Mouse (Mus musculus): ENCODE results near the gene Nlk. TPM values are rescaled to one million over a fixed set of nuclear protein-coding genes. Genes with fewer than 3 reads are reported as not detected.

The Nlk gene
- total and polyA plus RNA-seq, 2 experiments: 4.8 to 7.5 TPM

- Histone ChIP-seq H3K27ac (replicated peaks; ENCODE audit: insufficient read depth, low read depth, low read length) (no peak overlapping the region), H3K36me3 (ENCODE audit: control insufficient read depth, insufficient read depth, low read length) (peaks cover 3% of the 10 kb centered on the region; the same call in 1 of the 2 replicates), H3K4me3 (ENCODE audit: insufficient read depth, low read depth, low read length) (no peak overlapping the region), H3K9ac (ENCODE audit: low read depth, low read length) (no peak overlapping the region), H3K79me2 (ENCODE audit: control insufficient read depth, insufficient read depth, low read length) (no peaks in the 10 kb centered on the region), H3K27me3 (ENCODE audit: control insufficient read depth, insufficient read depth, low read length) (no peaks in the 10 kb centered on the region), H3K4me1 (ENCODE audit: control insufficient read depth, insufficient read depth, low read length) (peaks cover 4% of the 10 kb centered on the region; the same call in 1 of the 2 replicates)
- 85% methylated on average over 1 of the region's 1 CpGs for WGBS
- no peak for DNase-seq (ENCODE audit: extremely low read depth, low read depth, low spot score)
- TF ChIP-seq CTCF (IDR thresholded peaks at IDR 0.05; ENCODE audit: low read depth, low read length) (no peak), POLR2A (IDR thresholded peaks at IDR 0.05; ENCODE audit: extremely low read depth, insufficient read depth, low read length) (no peak)
Observed at GRCm38 (mm10) chr11:78604826-78605225, 92.3 kb downstream of the Nlk start.

GRCm38 (mm10) chr11:78602781-78603180, 94.4 kb downstream of the Nlk start:
- H3K27ac ChIP-seq (replicated peaks; ENCODE audit: insufficient read depth, low read depth, low read length): no peak overlapping the region
- H3K27me3 ChIP-seq (ENCODE audit: control insufficient read depth, insufficient read depth, low read length): no peaks in the 10 kb centered on the region
- H3K4me1 ChIP-seq (ENCODE audit: control insufficient read depth, insufficient read depth, low read length): peaks cover 4% of the 10 kb centered on the region; the same call in 1 of the 2 replicates
- peaks cover 3% of the 10 kb centered on the region; the same call in 1 of the 2 replicates for H3K36me3 ChIP-seq (ENCODE audit: control insufficient read depth, insufficient read depth, low read length)
- H3K9ac ChIP-seq (ENCODE audit: low read depth, low read length): no peak overlapping the region
- H3K4me3 ChIP-seq (ENCODE audit: insufficient read depth, low read depth, low read length): no peak overlapping the region
- no peak for DNase-seq (ENCODE audit: extremely low read depth, low read depth, low spot score)
- H3K79me2 ChIP-seq (ENCODE audit: control insufficient read depth, insufficient read depth, low read length): no peaks in the 10 kb centered on the region
- WGBS: 93% methylated on average over 3 of the region's 3 CpGs
- TF ChIP-seq POLR2A (IDR thresholded peaks at IDR 0.05; ENCODE audit: extremely low read depth, insufficient read depth, low read length): no peak
- no peak for TF ChIP-seq CTCF (IDR thresholded peaks at IDR 0.05; ENCODE audit: low read depth, low read length)

- no peak for TF ChIP-seq POLR2A (IDR thresholded peaks at IDR 0.05; ENCODE audit: extremely low read depth, insufficient read depth, low read length)
- no peak for TF ChIP-seq CTCF (IDR thresholded peaks at IDR 0.05; ENCODE audit: low read depth, low read length)
- Histone ChIP-seq H3K27ac (replicated peaks; ENCODE audit: insufficient read depth, low read depth, low read length) (no peak overlapping the region), H3K27me3 (ENCODE audit: control insufficient read depth, insufficient read depth, low read length) (no peaks in the 10 kb centered on the region), H3K79me2 (ENCODE audit: control insufficient read depth, insufficient read depth, low read length) (no peaks in the 10 kb centered on the region), H3K4me1 (ENCODE audit: control insufficient read depth, insufficient read depth, low read length) (peaks cover 4% of the 10 kb centered on the region; the same call in 1 of the 2 replicates), H3K36me3 (ENCODE audit: control insufficient read depth, insufficient read depth, low read length) (peaks cover 3% of the 10 kb centered on the region; the same call in 1 of the 2 replicates), H3K9ac (ENCODE audit: low read depth, low read length) (no peak overlapping the region), H3K4me3 (ENCODE audit: insufficient read depth, low read depth, low read length) (no peak overlapping the region)
- 37% methylated on average over 4 of the region's 4 CpGs for WGBS
- no peak for DNase-seq (ENCODE audit: extremely low read depth, low read depth, low spot score)
Observed at GRCm38 (mm10) chr11:78600926-78601590, 96.1 kb downstream of the Nlk start.

- H3K79me2 ChIP-seq (ENCODE audit: control insufficient read depth, insufficient read depth, low read length): no peaks in the 10 kb centered on the region
- peaks cover 4% of the 10 kb centered on the region; the same call in 1 of the 2 replicates for H3K36me3 ChIP-seq (ENCODE audit: control insufficient read depth, insufficient read depth, low read length)
- H3K27ac ChIP-seq (replicated peaks; ENCODE audit: insufficient read depth, low read depth, low read length): no peak overlapping the region
- no peak overlapping the region for H3K4me3 ChIP-seq (ENCODE audit: insufficient read depth, low read depth, low read length)
- peak; percentile 31 for DNase-seq (ENCODE audit: extremely low read depth, low read depth, low spot score)
- H3K27me3 ChIP-seq (ENCODE audit: control insufficient read depth, insufficient read depth, low read length): no peaks in the 10 kb centered on the region
- no peak overlapping the region for H3K9ac ChIP-seq (ENCODE audit: low read depth, low read length)
- peaks cover 4% of the 10 kb centered on the region; the same call in 1 of the 2 replicates for H3K4me1 ChIP-seq (ENCODE audit: control insufficient read depth, insufficient read depth, low read length)
- TF ChIP-seq CTCF (IDR thresholded peaks at IDR 0.05; ENCODE audit: low read depth, low read length): no peak
- no peak for TF ChIP-seq POLR2A (IDR thresholded peaks at IDR 0.05; ENCODE audit: extremely low read depth, insufficient read depth, low read length)
- 29% methylated on average over 3 of the region's 3 CpGs for WGBS
Observed at GRCm38 (mm10) chr11:78600496-78600895, 96.7 kb downstream of the Nlk start.

GRCm38 (mm10) chr11:78600051-78600450, 97.1 kb downstream of the Nlk start:
- no peak overlapping the region for H3K9ac ChIP-seq (ENCODE audit: low read depth, low read length)
- peaks cover 5% of the 10 kb centered on the region; the same call in 1 of the 2 replicates for H3K36me3 ChIP-seq (ENCODE audit: control insufficient read depth, insufficient read depth, low read length)
- peak; percentile 37 for DNase-seq (ENCODE audit: extremely low read depth, low read depth, low spot score)
- peaks cover 4% of the 10 kb centered on the region; the same call in 1 of the 2 replicates for H3K4me1 ChIP-seq (ENCODE audit: control insufficient read depth, insufficient read depth, low read length)
- 66% methylated on average over 4 of the region's 4 CpGs for WGBS
- no peak overlapping the region for H3K27ac ChIP-seq (replicated peaks; ENCODE audit: insufficient read depth, low read depth, low read length)
- no peak overlapping the region for H3K4me3 ChIP-seq (ENCODE audit: insufficient read depth, low read depth, low read length)
- H3K27me3 ChIP-seq (ENCODE audit: control insufficient read depth, insufficient read depth, low read length): no peaks in the 10 kb centered on the region
- TF ChIP-seq CTCF (IDR thresholded peaks at IDR 0.05; ENCODE audit: low read depth, low read length) (no peak), POLR2A (IDR thresholded peaks at IDR 0.05; ENCODE audit: extremely low read depth, insufficient read depth, low read length) (no peak)
- H3K79me2 ChIP-seq (ENCODE audit: control insufficient read depth, insufficient read depth, low read length): no peaks in the 10 kb centered on the region

Data from liver, adult 2 months (tissue).